Mouse (Mus musculus): ENCODE measurements around the gene Jhy. TPM values are rescaled to one million over a fixed set of nuclear protein-coding genes. Genes with fewer than 3 reads are reported as not detected.

Jhy gene
- total RNA-seq (2021) (not detected), polyA plus RNA-seq (2012; rRNA removed) (0.10 TPM in 1 of 2 replicates, not detected in the other)
- long read RNA-seq = 0 reads

- Histone ChIP-seq H3K79me2 (replicated peaks; ENCODE audit: control insufficient read depth, insufficient read depth, low read length) (no peaks in the 10 kb centered on the region), H3K4me3 (no peak within 1 kb of the TSS), H3K4me1 (ENCODE audit: control insufficient read depth, insufficient read depth, low read length) (no peaks in the 10 kb centered on the region), H3K36me3 (ENCODE audit: control insufficient read depth, insufficient read depth, low read length) (no peaks in the 10 kb centered on the region), H3K27ac (no peak within 1 kb of the TSS), H3K27me3 (ENCODE audit: control insufficient read depth, insufficient read depth, low read length) (peaks cover 12% of the 10 kb centered on the region), H3K9ac (ENCODE audit: low read depth, low read length) (no peak within 1 kb of the TSS)
- 3% methylated on average over 46 of the region's 51 CpGs for WGBS
- intact Hi-C loops (cut with DNase I) = no loop called here
- TF ChIP-seq EP300 (IDR thresholded peaks at IDR 0.05; ENCODE audit: insufficient read depth, low read depth, low read length) (no peak), CTCF (IDR thresholded peaks at IDR 0.05) (no peak), POLR2A (IDR thresholded peaks at IDR 0.05; ENCODE audit: insufficient read depth, low read depth, low read length) (no peak)
- DNase-seq = no peak
Observed at GRCm38 (mm10) chr9:40963586-40964417, at the start of gene Jhy. Gene Jhy (minus strand): TSS chr9:40964118.

- 94% methylated on average over 5 of the region's 5 CpGs for WGBS
- Histone ChIP-seq H3K27ac (no peak overlapping the region), H3K4me1 (ENCODE audit: control insufficient read depth, insufficient read depth, low read length) (no peaks in the 10 kb centered on the region), H3K36me3 (ENCODE audit: control insufficient read depth, insufficient read depth, low read length) (no peaks in the 10 kb centered on the region), H3K79me2 (replicated peaks; ENCODE audit: control insufficient read depth, insufficient read depth, low read length) (no peaks in the 10 kb centered on the region), H3K27me3 (ENCODE audit: control insufficient read depth, insufficient read depth, low read length) (no peaks in the 10 kb centered on the region), H3K4me3 (no peak overlapping the region), H3K9ac (ENCODE audit: low read depth, low read length) (no peak overlapping the region)
- TF ChIP-seq EP300 (IDR thresholded peaks at IDR 0.05; ENCODE audit: insufficient read depth, low read depth, low read length) = no peak
- no peak for TF ChIP-seq POLR2A (IDR thresholded peaks at IDR 0.05; ENCODE audit: insufficient read depth, low read depth, low read length)
- no peak for TF ChIP-seq CTCF (IDR thresholded peaks at IDR 0.05)
- intact Hi-C loops (cut with DNase I) = no loop called here
- DNase-seq = no peak
Observed at GRCm38 (mm10) chr9:41012456-41012855, 48.5 kb upstream of the Jhy start.

- Histone ChIP-seq H3K27me3 (ENCODE audit: control insufficient read depth, insufficient read depth, low read length) (no peaks in the 10 kb centered on the region), H3K36me3 (ENCODE audit: control insufficient read depth, insufficient read depth, low read length) (no peaks in the 10 kb centered on the region), H3K27ac (no peak overlapping the region), H3K4me3 (no peak overlapping the region), H3K9ac (ENCODE audit: low read depth, low read length) (no peak overlapping the region), H3K4me1 (ENCODE audit: control insufficient read depth, insufficient read depth, low read length) (no peaks in the 10 kb centered on the region), H3K79me2 (replicated peaks; ENCODE audit: control insufficient read depth, insufficient read depth, low read length) (no peaks in the 10 kb centered on the region)
- no peak for DNase-seq
- 89% methylated on average over 13 of the region's 13 CpGs for WGBS
- intact Hi-C loops (cut with DNase I) = no loop called here
- TF ChIP-seq EP300 (IDR thresholded peaks at IDR 0.05; ENCODE audit: insufficient read depth, low read depth, low read length) (no peak), POLR2A (IDR thresholded peaks at IDR 0.05; ENCODE audit: insufficient read depth, low read depth, low read length) (no peak), CTCF (IDR thresholded peaks at IDR 0.05) (no peak)
Observed at GRCm38 (mm10) chr9:41011512-41012436, 47.9 kb upstream of the Jhy start.

GRCm38 (mm10) chr9:41007785-41008184 is 43.9 kb upstream of the Jhy start:
- no peaks in the 10 kb centered on the region for H3K36me3 ChIP-seq (ENCODE audit: control insufficient read depth, insufficient read depth, low read length)
- intact Hi-C loops (cut with DNase I) = no loop called here
- TF ChIP-seq CTCF (IDR thresholded peaks at IDR 0.05) = no peak
- no peak for TF ChIP-seq EP300 (IDR thresholded peaks at IDR 0.05; ENCODE audit: insufficient read depth, low read depth, low read length)
- TF ChIP-seq POLR2A (IDR thresholded peaks at IDR 0.05; ENCODE audit: insufficient read depth, low read depth, low read length) = no peak
- no peaks in the 10 kb centered on the region for H3K27me3 ChIP-seq (ENCODE audit: control insufficient read depth, insufficient read depth, low read length)
- 63% methylated on average over 1 of the region's 1 CpGs for WGBS
- H3K79me2 ChIP-seq (replicated peaks; ENCODE audit: control insufficient read depth, insufficient read depth, low read length) = no peaks in the 10 kb centered on the region
- DNase-seq = no peak
- H3K4me1 ChIP-seq (ENCODE audit: control insufficient read depth, insufficient read depth, low read length) = no peaks in the 10 kb centered on the region
- no peak overlapping the region for H3K9ac ChIP-seq (ENCODE audit: low read depth, low read length)
- H3K27ac ChIP-seq = no peak overlapping the region
- H3K4me3 ChIP-seq = no peak overlapping the region

- no peaks in the 10 kb centered on the region for H3K27me3 ChIP-seq (ENCODE audit: control insufficient read depth, insufficient read depth, low read length)
- no peak within 1 kb of the TSS for H3K4me3 ChIP-seq
- H3K79me2 ChIP-seq (replicated peaks; ENCODE audit: control insufficient read depth, insufficient read depth, low read length) = no peaks in the 10 kb centered on the region
- no peak for DNase-seq
- TF ChIP-seq POLR2A (IDR thresholded peaks at IDR 0.05; ENCODE audit: insufficient read depth, low read depth, low read length) (no peak), EP300 (IDR thresholded peaks at IDR 0.05; ENCODE audit: insufficient read depth, low read depth, low read length) (no peak), CTCF (IDR thresholded peaks at IDR 0.05) (no peak)
- 33% methylated on average over 4 of the region's 4 CpGs for WGBS
- H3K36me3 ChIP-seq (ENCODE audit: control insufficient read depth, insufficient read depth, low read length) = no peaks in the 10 kb centered on the region
- no peak within 1 kb of the TSS for H3K27ac ChIP-seq
- intact Hi-C loops (cut with DNase I) = no loop called here
- no peaks in the 10 kb centered on the region for H3K4me1 ChIP-seq (ENCODE audit: control insufficient read depth, insufficient read depth, low read length)
- H3K9ac ChIP-seq (ENCODE audit: low read depth, low read length) = no peak within 1 kb of the TSS
Observed at GRCm38 (mm10) chr9:41004415-41004814, 40.5 kb upstream of the Jhy start, which contains the start of gene Crtam. Gene Crtam (minus strand): TSS chr9:41004628.
